Mouse (Mus musculus) urinary bladder, adult 18-20 months (tissue): ENCODE results near the gene Gldc.

Source experiments
- DNase-seq, 2 experiments: peaks; one replicate each; pipeline ENCODE4 v3.0.0; 2022; ENCODE audit warnings: low spot score in 2 of 2, mixed read lengths in 2 of 2

Gldc gene

DNA sequence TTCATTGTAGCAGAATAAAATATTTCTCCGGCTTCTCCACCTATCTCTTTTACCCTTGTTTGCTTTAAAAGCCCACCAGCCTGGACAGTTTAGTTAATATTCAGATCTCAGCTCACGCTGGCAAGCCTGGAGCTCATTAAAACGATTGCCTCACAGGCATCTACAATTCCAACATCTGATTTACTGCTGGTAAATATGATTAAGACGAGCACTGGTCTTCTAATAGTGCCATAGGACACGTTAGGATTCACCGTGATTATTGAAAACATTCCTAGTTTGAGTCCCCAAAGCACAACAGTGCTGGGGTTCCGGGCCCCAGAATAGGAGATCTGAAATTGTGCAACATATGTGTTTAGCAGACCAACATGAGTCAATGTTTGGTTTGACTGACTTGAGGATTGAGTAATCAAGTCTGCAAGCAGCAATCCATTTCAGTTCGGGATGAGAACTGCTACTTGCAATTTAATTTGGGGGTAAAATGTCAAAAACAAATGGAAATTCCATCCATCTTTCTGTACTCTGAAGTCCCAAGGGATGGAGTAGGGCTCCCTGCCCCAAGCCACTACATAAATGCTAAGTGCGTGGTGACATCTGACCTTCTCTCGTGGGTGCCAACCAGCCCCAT, 67.9 kb downstream of the Gldc start:
- DNase-seq: peak in 1 of 2 experiments; percentile 19

DNA sequence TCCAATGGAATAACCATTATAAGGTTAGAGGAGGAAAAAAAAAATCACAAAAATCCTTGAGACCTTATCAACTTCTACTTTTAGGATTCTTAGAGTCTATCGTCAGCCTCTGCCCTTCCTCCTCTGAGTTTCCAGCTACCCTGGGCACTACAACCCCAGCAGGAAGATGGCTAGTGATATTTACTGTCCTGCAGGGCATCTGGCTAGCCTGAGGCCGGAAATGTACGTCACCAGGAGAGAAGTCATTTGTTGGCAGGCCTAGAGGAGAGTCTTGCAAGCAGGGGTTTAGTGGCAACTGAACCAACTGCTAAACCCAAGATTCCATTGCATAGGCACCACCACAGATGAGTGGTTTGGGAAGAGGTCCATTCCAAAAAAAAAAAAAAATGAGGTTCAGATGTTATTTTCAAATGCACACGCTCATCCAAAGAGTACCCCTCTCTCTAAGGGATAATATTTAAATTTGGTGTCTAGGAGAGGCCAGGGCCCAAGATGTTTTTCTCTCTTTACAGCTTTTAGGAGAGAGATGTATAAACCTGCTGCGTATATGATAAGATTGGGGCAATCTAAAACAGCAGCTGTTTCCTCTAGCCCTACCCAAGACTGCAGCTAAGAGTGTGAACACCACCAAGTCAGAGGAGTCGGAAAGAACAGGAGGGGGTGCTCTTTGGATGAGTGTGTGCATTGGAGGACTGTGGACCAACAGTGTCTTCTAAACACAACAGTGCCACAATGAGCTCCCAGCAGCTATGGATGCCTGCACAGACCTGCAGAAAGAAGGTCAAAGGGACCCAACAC, 70.0 kb downstream of the Gldc start:
- DNase-seq: no peak

DNA sequence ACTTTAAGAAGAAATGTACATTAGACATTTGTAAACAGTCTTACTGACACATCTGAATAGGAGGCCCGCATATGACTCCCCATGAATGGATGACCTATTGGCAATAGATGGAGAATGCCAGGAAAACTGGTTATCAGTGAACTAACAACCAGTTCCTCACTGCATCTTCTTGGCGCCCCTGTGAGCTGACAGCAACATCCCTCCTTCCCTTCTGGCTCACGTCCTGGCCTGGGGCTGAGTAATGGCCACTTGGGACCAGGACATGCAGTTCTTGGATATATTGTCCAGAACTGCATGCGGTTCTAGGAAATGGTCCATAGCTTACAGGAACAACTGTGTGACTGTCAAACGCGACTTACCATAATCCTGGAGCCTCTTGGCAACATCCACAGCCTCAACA, 72.6 kb downstream of the Gldc start:
- DNase-seq: no peak

GRCm38 (mm10) chr19:30100571-30100970, 74.7 kb downstream of the Gldc start:
- no peak for DNase-seq

DNA sequence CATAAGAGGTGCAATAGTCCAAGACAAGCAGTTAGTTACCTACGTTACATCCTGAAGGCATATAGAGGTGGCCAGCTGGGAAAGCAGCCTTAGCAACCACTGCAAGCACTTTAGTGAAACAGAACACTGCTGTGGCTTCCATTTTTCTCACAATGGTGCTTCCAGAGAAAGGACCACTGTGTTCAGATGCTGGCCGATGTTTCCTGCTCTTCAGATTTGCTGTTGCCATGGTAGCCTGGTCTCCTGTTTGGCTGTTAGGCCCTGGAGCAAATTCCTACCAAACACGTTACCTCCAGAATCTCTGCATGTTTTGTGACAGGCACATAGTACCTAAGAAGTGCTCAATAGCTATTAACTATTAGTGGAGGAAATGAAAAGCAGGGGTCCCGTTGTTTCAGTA, 78.2 kb downstream of the Gldc start:
- DNase-seq: no peak

- DNase-seq: no peak
Measured at GRCm38 (mm10) chr19:30096186-30096585, 79.0 kb downstream of the Gldc start.

GRCm38 (mm10) chr19:30091644-30092295, 83.5 kb downstream of the Gldc start:
- no peak for DNase-seq

DNA sequence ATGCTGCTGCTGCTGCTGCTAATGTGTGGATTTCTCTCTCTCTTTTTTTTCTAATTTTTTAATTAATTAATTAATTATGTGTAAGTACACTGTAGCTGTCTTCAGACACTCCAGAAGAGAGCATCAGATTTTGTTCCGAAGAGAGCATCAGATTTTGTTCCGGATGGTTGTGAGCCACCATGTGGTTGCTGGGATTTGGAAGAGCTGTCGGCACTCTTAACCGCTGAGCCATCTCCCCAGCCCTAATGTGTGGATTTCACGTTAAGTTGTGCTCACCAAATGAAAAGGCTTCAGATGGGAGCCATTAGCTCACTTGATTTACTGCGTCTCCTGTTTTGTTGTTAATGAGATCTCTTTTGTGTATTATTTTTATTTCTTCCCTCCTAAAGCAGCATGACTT, 85.1 kb downstream of the Gldc start:
- no peak for DNase-seq

GRCm38 (mm10) chr19:30065797-30066196, 109.4 kb downstream of the Gldc start:
- no peak for DNase-seq

GRCm38 (mm10) chr19:30054218-30054617, 121.0 kb downstream of the Gldc start:
- no peak for DNase-seq

DNA sequence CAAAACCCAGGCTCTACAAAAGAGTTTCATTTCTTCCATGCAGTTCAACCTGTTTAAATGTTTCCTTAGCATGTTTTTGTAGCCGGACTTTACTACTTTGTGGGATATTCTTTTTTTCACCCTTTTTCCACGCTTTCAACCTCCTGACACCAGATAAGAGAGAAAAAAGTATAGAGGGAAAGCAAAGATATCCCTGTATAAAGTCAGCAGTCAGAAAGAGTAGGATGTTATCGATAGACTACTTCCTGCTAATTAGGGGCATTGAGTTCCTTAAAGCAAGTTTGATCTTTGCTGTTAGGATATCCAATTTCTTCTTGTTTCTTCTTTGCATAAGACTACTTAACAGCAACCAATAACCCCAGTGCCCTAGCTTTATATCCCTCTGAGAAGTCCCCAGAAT, 123.8 kb downstream of the Gldc start:
- no peak for DNase-seq

- DNase-seq: no peak
Measured at GRCm38 (mm10) chr19:30050584-30050983, 124.6 kb downstream of the Gldc start.
